Mouse (Mus musculus) midbrain, embryonic 13.5 days (tissue): ENCODE results near the gene Clcn5. TPM values are rescaled to one million over a fixed set of nuclear protein-coding genes. Genes with fewer than 3 reads are reported as not detected.

Experiments
- microRNA counts: library from miRNA; unstranded; fragments of <30 nt; microRNA quantifications from one replicate; lab custom pipeline; 2016
- microRNA-seq: library from miRNA; unstranded; fragments of <30 nt; microRNA quantifications from one replicate; pipeline ENCODE4, GENCODE M21; 2016
- polyA plus RNA-seq: library from polyadenylated mRNA; unstranded; fragments of >200 nt; fragmentation: Nextera tagmentation; extraction: Ambion mirVana; gene quantifications from 2 replicates; pipeline ENCODE4 v1.2.1, GENCODE M21; 2015

Gene Clcn5
- polyA plus RNA-seq, 1 experiment from 2014 or later, result 6.2 TPM

MicroRNA genes within 50 kb of the gene (microRNA counts, 519-probe panel; counts per million panel counts)
- microRNA mmu-miR-188-3p (lab: Ali Mortazavi, UCI), result 4,880 counts per million, percentile 86 among the panel's probes with 10 or more counts
- microRNA mmu-miR-188-5p (lab: Ali Mortazavi, UCI), result 110 counts per million, percentile 56 among the panel's probes with 10 or more counts
- microRNA mmu-miR-362-3p (lab: Ali Mortazavi, UCI), result 3,755 counts per million, percentile 71 among the panel's probes with 10 or more counts
- microRNA mmu-miR-362-5p (lab: Ali Mortazavi, UCI), result 110 counts per million, percentile 56 among the panel's probes with 10 or more counts
- 4,482 counts per million, percentile 81 among the panel's probes with 10 or more counts for microRNA mmu-miR-500 (lab: Ali Mortazavi, UCI)
- 1,106 counts per million, percentile 57 among the panel's probes with 10 or more counts for microRNA mmu-miR-501-3p (lab: Ali Mortazavi, UCI)
- microRNA mmu-miR-501-5p (lab: Ali Mortazavi, UCI), result 110 counts per million, percentile 56 among the panel's probes with 10 or more counts
- 2,878 counts per million, percentile 64 among the panel's probes with 10 or more counts for microRNA mmu-miR-532-3p (lab: Ali Mortazavi, UCI)
- microRNA mmu-miR-532-5p (lab: Ali Mortazavi, UCI), result 4,522 counts per million, percentile 82 among the panel's probes with 10 or more counts

Small RNAs within 50 kb of the gene (microRNA-seq; reads per million reads assigned to microRNA genes)
- 1,477 reads per million, percentile 82 among the genes with 10 or more reads in this experiment for gene Mir188
- gene Mir362, result 53.0 reads per million, percentile 46 among the genes with 10 or more reads in this experiment
- 142 reads per million, percentile 57 among the genes with 10 or more reads in this experiment for gene Mir500
- 508 reads per million, percentile 72 among the genes with 10 or more reads in this experiment for gene Mir501
- 1,644 reads per million, percentile 83 among the genes with 10 or more reads in this experiment for gene Mir532

Other genes starting within 250 kb of the Clcn5 start
- 1.6 and 1.9 TPM in 2 replicates for gene Usp27x, start 56.5 kb upstream of the Clcn5 start, polyA plus RNA-seq